Mouse (Mus musculus): ENCODE measurements around the gene Gm3625.
A peak's percentile ranks its signal among the peaks of the same experiment; 100 is the strongest.
"Not testable (repeated sequence)": the region's sequence is repeated elsewhere in the genome, so short reads cannot be mapped to it uniquely, and the experiment has no call there.

Gene Gm3625

DNA sequence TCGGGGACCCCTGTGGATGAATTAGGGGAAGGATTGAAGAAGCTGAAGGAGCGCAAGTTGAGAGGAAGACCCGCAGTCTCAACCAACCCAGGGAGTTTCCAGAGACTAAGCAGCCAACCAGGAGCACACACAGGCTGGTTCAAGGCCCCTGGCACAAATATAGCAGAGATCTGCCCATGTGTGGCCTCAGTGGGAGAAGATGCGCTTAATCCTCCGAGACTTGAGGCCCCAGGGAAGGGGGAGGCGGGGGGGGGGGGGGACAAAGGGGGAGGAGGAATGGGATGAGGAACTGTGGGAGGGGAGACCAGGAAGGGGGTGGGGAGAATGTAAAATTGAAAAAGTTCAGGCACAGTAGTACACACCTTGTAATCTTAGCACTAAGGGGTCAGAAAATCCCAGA lies 37.3 kb downstream of the Gm3625 start:
- no peak for DNase-seq (ENCODE audit: low spot score in 2 of 2)

DNA sequence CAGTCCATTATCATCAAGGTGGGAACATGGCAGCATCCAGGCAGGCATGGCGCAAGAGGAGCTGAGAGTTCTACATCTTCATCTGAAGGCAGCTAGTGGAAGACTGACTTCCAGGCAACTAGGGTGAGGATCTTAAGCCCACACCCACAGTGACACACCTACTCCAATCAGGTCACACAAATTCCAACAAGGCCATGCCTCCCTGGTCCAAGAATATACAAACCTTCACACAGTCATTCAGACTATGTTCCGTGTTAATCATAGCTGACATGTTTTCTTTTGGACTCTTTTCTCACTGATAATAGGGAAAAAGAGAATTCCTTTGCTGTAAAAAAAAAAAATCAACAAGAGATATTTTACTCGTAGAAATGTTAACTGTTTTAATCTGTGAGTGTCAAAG lies 39.0 kb downstream of the Gm3625 start:
- DNase-seq (ENCODE audit: low spot score in 2 of 2): not testable (repeated sequence)

DNA sequence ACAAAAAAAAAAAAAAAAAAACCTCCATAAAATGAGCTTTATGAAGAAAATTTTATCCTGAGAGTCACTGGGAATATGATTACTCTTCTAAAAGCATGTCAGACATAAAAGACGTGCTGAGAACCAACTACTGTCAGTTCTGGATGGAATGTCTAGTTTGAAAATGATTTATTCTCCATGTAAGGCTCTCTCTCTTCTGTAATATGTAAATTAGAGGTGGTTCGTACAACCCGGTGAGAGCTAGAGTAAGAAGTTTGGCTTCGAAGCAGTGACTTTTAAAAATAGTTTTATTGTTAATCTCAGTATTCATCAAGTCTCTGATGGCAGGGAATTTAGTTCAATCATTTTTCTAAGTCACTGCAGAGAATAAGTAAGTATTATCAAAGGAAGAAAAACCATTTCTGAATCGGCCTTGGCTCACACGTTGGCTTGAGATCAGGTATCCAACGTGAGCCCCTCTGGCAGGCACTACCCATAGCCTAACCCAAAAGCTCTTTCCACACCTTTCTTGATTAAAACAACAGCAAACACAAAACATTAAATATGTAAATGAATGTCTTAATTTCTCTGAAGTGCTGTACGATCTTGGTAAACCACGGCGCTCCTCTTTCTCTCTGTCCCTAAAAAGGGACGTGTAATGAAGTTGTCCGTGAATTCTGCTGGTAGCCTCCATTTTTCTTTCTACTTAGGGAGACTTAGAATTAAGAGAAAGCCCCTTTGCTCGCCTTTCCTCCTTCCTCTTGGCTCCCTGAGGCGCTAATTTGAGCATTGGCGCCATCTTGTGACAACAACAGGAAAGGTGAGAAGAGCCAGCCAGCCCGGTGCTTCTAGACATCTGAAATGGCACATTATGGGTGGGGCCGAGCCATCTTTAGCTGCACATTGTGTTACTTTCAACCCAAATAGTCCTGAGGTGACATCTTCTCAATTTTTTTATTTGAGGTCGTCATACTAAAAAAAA lies 44.4 kb downstream of the Gm3625 start:
- DNase-seq (ENCODE audit: low spot score in 2 of 2): peak; percentile 57 to 67

DNA sequence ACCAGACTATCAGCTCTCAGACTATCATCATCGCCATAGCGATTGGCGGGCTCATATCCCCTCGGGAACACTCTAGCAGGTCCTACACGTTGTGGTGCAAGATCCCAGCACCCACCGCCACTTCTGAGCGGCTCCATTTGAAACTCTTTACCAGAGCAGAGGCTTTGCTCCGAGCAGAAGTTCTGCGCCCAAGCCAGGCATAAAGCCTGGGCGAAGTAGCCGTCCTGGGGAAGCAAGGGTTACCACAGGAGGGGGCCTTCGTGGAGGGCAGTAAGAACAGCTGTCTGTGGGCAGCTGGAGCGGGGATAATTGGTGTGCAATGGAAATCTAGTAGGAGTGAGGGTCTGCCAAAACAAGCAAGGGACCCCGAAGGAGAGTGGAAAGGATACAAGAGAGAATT lies 45.2 kb downstream of the Gm3625 start:
- no peak for DNase-seq (ENCODE audit: low spot score in 2 of 2)

DNA sequence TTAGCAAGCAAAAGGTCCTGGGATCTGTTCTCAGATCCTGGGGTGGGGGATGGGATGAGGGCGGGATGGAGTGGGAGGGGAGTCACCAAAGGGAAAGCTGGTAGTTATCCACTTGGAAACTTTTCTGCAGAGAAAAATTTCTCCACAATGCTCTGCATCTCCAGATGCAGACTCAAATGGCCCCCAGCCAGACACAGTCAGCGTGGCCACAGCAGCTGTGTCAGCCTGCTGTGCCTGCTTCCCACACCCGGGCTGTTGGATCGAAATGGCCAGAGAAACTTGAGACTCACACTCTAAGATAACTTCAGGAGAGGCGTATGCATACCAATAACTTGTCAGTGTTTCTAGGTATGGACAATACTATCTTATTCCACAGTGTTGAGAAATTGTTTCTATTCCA lies 46.2 kb downstream of the Gm3625 start:
- DNase-seq (ENCODE audit: low spot score in 2 of 2): no peak

DNA sequence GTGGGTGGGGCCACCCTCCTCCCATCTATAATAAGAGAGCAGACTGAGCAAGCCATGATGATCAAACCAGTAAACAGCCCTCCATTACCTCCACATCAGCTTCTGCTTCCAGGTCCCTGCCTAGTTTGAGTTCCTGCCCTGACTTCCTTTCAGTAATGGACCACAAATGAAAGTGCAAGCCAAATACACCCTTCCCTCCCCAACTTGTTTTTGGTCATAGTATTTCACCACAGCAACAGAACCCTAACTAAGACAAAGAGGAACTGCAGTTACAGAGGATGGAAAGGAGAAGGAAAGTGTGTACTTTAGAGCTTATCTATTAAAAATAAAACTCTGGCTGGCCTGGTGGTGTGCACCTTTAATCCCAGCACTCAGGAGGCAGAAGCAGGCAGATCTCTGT lies 47.3 kb downstream of the Gm3625 start:
- DNase-seq (ENCODE audit: low spot score in 2 of 2): no peak

DNA sequence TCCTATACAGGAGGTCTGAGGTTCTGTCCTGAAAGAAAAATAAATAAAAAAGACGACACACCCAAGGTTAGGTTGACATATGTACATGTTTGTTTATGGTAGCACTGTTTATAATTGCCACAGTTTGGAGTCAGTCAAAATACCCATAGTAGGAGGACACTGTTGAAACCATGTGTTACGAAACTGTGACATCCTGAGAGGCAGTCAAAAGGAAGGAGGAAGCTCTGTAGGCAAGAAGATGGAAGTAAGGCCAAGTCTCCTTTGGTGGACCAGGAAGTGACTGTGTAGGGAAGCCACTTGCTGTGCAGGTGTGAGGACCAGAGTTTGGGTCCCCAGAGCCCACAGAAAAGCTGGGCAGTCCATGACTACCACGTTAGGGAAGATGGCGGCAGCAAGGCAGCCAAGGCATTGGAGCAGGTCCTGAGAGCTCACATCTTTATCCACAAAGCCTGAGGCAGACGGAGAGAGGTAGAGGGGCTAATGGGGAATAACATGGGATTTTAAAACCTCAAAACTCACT lies 48.3 kb downstream of the Gm3625 start:
- DNase-seq (ENCODE audit: low spot score in 2 of 2): no peak
